Mouse (Mus musculus) layer of hippocampus, adult 9-11 months (tissue): ENCODE data around the gene Usp29.
"Not testable (repeated sequence)": the region's sequence is repeated elsewhere in the genome, so short reads cannot be mapped to it uniquely, and the experiment has no call there.

Source experiments
- DNase-seq: peaks from one replicate; pipeline ENCODE4 v3.0.0; 2022

Usp29 gene

GRCm38 (mm10) chr7:6822633-6823032, 92.3 kb downstream of the Usp29 start:
- DNase-seq: no peak

DNA sequence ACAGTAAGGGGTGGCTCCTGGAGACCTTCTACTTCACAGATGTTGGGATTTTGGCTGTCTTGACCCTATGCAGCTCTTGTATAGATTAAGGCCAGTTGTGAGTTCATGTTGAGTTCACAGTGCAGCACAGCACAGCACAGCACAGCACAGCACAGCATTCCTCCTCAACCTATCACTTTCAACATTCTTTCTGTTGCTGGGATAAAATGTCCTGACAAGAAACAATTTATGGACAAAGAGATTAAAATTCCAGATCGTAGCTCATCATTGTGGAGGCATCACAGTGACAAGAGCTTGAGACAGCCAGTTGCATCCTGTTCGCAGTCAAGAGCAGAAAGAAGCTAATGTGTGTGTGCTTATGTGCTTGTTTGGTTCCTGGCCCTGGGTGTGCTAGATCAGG, 93.3 kb downstream of the Usp29 start:
- no peak for DNase-seq

GRCm38 (mm10) chr7:6825966-6826647, 95.7 kb downstream of the Usp29 start:
- no peak for DNase-seq

DNA sequence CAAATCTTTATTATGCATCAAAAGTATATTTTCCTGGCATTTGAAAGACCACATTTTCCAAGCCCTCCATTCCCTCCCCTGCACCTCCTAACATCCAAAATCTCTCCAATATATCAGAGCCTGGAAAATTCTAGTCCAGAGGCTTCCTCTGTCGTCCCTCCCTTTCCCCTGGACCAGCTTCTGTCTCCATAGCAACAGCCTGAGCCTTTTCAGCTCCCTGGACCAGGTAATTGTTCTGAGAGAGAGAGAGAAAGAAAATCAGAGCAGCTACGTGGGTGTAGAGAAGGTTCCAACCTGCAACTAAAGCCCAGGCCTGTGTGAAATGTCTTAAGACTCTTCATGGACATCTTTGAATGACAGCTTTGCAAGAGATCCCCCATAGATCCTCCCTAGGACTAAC, 98.8 kb downstream of the Usp29 start:
- no peak for DNase-seq

- DNase-seq: no peak
These were observed 104.6 kb downstream of the Usp29 start for GRCm38 (mm10) chr7:6834950-6835349.

DNA sequence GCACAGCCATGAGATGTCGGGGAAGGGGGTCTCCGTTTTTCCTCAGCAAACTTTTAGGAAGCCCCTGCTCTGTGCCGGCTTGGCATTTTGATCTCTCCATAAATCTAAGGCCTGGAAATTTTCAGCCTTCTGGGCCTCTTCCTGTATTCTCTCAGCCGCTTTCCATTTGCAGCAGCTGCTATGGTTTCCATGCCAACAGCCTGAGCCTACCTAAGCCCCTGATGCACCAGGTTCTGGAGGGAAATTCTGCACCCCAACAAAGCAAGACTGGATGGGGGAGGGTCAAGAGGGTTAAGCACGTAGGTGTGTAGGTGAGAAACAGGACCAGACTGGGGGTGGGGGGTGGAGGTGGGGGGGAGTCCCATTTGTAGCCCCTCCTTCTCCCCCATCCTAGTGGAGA, 105.0 kb downstream of the Usp29 start:
- peak; percentile 28 for DNase-seq

DNA sequence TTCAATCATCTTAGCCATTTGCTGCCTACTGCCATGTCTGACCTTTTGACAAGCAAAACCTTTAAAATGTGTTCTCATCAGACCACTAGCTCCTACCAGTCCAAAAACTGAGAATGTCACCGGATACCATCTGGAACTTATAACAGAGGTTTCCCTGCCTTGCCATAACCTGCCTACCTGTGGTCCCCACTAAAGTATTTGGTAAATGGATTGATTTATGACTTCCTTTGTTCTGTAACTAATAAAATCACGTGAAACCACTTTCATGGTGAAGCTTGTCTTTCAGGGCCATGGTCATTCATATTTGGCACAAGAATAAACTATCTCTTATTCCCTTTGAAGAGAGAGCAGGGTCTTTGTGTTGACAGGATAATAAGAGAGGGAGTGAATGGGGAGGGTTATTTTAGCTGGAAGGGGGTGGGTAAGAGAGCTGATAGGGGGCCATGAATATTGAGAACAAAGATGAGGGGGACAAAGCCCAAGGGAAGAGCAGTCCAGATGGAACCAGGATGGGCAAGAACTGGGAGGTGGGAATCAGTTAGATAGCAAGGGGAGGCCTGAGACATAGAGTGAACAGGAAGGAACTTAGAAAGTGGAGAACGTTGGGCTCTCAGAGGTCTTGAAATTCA, 107.0 kb downstream of the Usp29 start:
- DNase-seq: no peak

GRCm38 (mm10) chr7:6837926-6838554, 107.7 kb downstream of the Usp29 start:
- no peak for DNase-seq

DNA sequence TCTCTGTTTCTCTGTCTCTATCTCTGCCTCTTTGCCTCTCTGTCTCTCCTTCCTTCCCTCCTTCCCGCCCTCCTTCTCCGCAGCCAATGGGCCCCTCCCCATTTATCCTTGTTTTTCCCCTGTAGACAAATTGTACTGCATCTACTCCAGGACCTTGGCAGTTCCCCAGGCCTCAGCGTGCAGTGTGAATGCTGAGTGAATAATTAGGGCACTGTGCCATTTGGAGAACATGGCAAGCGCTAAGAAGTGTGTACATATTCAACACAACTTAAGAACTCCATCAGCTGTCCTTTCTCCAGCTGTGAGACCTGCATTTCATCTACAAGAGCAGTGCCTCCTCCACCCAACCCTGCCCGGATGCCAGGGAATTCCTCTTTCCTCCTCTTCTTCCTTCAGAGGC, 110.5 kb downstream of the Usp29 start:
- DNase-seq: peak; percentile 20

- DNase-seq: no peak
These were observed 119.1 kb downstream of the Usp29 start for GRCm38 (mm10) chr7:6849495-6849894.

DNA sequence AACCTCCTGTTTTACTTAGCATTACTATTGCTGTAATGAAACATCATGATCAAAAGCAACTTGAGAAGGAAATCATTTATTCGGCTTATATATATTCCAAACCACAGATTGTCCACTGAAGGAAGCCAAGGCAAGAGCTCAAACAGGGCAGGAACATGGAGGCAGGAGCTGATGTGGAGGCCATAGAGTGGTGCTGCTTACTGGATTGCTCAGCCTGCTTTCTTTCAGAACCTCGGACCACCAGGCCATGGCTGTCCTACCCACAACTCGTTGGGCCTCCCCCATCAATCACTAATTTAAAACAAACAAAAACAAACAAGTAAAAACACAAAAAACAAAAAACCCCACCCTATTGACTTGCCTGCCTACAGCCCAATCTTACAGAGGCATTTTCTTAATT, 119.9 kb downstream of the Usp29 start:
- DNase-seq: no peak

DNA sequence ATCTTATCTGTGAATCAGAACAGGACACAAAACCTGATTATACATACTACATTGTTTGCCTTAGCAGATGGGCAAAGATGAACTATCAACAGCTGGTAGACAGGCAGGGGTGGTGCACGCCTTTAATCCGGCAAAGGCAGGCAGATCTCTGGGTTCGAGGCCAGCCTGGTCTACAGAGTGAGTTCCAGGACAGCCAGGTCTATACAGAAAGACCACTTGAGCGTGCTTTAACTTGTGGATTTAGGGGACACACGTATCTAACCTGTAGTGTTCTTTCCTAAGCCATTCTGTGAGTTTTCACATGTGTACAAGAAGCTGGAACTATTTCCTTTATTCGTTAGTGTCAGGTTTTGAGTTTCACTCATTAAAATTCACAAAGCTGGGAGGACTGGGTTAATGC, 120.9 kb downstream of the Usp29 start:
- DNase-seq: no peak

- peak; percentile 21 for DNase-seq
These were observed 121.5 kb downstream of the Usp29 start for GRCm38 (mm10) chr7:6851717-6852503.

GRCm38 (mm10) chr7:6855613-6856405, 125.4 kb downstream of the Usp29 start:
- no peak for DNase-seq

DNA sequence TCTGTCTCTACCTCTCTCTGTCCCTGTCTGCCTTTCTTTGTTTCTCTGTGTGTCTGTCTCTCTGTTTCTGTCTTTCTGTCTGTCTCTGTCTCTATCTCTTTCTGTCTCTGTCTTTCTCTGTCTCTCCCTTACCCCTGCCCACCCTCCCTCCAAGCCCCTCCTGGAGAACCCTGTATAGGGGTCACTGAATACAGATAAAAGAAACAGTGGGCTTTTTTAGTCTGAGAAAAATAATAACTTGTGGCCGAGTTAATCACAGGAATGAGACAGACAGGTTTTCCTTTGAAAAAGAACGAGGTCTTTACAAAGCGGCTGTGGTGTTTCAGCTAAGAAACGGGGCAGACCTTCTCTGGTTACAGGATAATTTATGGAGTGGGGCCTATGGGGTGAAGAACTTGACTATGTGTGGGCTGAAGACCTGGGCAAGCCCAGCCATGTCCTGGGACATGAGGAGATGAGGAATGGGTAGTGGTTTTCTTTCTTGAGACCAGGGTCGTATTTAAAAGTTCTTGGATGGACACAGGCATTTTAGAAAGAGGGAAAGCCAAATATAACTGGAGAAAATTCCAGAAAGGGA, 128.4 kb downstream of the Usp29 start:
- no peak for DNase-seq

- peak; percentile 15 for DNase-seq
These were observed 130.3 kb downstream of the Usp29 start for GRCm38 (mm10) chr7:6860689-6861088.

DNA sequence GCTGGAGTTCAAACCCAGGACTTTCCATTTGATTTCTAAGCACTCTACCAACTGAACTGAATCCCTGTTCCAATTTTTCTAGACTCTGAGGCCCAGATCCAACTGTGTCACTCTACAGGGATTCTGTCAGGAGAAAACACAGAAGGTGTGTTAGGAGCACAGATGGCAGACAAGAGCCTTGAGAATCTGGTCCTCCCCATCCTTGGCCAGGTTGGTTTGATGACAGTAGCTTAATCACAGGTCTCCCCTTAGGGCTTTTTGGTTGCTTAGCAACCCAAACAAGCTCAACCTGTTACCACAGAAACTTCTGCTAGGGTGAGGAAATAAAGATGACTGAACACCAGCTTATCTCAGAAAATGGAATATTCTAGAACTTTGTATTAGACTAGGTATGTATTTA, 136.0 kb downstream of the Usp29 start:
- peak; percentile 44 for DNase-seq

- DNase-seq: no peak
These were observed 138.5 kb downstream of the Usp29 start for GRCm38 (mm10) chr7:6868831-6869230.

- peak; percentile 19 for DNase-seq
These were observed 139.2 kb downstream of the Usp29 start for GRCm38 (mm10) chr7:6869556-6869955.

DNA sequence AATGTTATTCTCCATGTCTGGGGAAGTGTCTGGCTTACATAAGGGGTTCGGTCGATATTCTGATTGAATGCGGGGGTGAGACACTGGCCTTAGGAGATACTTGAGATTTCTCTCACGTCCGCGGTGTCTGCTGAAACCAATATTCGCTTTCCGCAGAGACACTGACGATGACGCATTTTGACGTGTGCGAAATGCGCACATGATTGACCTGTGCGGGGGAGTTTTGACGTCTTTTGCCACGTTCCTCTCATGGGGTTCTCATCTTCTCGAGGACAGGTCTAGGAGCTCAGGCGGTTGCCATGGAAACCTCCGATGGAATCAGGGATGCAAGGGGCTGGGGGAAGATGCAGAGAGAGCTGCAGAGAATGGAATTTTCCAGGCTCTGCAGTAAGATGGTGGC, 144.1 kb downstream of the Usp29 start:
- peak; percentile 57 for DNase-seq

GRCm38 (mm10) chr7:6878202-6878601, 147.8 kb downstream of the Usp29 start:
- DNase-seq: no peak

DNA sequence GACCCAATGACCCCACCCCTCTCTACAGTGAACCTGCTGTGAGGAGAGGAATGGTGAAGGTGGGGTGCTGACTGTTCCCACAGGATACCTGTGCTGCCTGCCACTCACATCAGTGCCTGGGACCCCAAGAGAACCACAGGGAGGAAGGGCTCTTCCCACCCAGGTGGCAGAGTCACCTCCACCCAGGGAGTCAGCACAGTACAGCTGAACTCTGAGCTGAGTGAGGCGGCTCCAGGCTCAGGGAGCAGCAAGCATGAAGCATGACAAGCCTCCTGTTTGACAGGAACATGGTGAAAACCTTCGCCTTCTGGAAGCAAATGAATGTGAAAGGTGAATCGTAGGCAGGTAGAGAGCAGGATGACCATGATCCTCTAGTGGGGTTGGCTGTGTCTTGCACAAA, 148.5 kb downstream of the Usp29 start:
- DNase-seq: not testable (repeated sequence)
